Mouse (Mus musculus): ENCODE data around the gene Mrps21. TPM values are rescaled to one million over a fixed set of nuclear protein-coding genes. Genes with fewer than 3 reads are reported as not detected.
"Not testable (repeated sequence)": the region's sequence is repeated elsewhere in the genome, so short reads cannot be mapped to it uniquely, and the experiment has no call there.

Mrps21 gene
- total and polyA plus RNA-seq, 3 experiments: 174 to 350 (median 314) TPM

DNA sequence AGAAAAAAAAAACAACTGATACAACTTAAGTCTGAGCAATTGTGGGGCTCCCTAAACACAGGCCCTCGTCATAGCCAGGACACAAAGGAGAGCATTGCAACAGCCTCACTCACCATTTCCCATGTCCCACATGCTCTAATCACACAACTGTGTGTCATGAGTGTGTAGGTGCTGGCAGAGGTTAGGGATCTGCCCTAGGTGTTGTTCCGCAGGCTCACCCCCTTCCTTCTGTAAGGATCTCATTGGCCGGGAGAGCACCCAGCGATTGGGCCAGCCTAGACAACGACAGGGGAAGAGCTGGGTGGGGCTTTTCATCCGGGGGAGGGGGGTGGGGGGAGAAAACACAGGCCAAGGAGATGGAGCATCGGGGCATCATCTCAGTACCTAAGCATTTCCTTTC is 7.7 kb downstream of the Mrps21 start:
- intact Hi-C loops (cut with DNase I): no loop called here
- H3K36me3 ChIP-seq (ENCODE audit: control insufficient read depth, insufficient read depth, low read length): peaks cover 4% of the 10 kb centered on the region
- TF ChIP-seq CTCF (IDR thresholded peaks at IDR 0.05) (no peak), POLR2A (IDR thresholded peaks at IDR 0.05; ENCODE audit: insufficient read depth, low read depth, low read length) (no peak), EP300 (IDR thresholded peaks at IDR 0.05; ENCODE audit: insufficient read depth, low read depth, low read length) (no peak)

DNA sequence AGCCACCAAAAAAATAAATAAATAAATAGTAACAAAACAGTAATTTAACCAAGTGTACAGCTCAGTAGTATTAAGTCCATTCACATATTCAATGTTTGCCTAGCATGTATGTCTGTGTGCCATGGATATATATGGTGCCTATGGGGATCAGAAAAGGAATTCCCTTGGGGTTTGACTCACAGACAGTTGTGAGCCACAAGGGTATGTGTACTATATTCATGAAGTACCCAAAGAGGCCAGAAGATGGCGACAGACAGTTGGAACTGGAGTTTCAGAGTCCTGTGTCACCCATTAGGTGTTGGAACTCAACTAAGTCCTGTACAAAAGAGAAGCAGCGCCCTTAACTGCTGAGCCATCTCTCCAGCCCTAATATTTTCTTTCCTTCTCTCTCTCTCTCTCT is 9.5 kb downstream of the Mrps21 start:
- intact Hi-C loops (cut with DNase I): loop anchor here (1.0 to 2.0 kb wide), 2 partner anchors 45 to 191 kb away; no protein-coding TSS in a partner anchor
- 53% methylated on average over 2 of the region's 2 CpGs for whole genome bisulfite sequencing

More for the DNA sequence above, 7.7 kb downstream of the Mrps21 start:
- H3K27ac ChIP-seq: peak overlapping the region; percentile 38; the same call in 1 of the 2 replicates
- no peaks in the 10 kb centered on the region; the same call in 1 of the 2 replicates for H3K4me1 ChIP-seq (ENCODE audit: control insufficient read depth, insufficient read depth, low read length)
- peaks cover 1% of the 10 kb centered on the region; the same call in 1 of the 2 replicates for H3K79me2 ChIP-seq (replicated peaks; ENCODE audit: control insufficient read depth, insufficient read depth, low read length)
- H3K9ac ChIP-seq (ENCODE audit: low read depth, low read length): no peak overlapping the region
- no peak overlapping the region for H3K4me3 ChIP-seq
- WGBS: 54% methylated on average over 7 of the region's 7 CpGs
- no peaks in the 10 kb centered on the region for H3K27me3 ChIP-seq (ENCODE audit: control insufficient read depth, insufficient read depth, low read length)
- DNase-seq: no peak

DNA sequence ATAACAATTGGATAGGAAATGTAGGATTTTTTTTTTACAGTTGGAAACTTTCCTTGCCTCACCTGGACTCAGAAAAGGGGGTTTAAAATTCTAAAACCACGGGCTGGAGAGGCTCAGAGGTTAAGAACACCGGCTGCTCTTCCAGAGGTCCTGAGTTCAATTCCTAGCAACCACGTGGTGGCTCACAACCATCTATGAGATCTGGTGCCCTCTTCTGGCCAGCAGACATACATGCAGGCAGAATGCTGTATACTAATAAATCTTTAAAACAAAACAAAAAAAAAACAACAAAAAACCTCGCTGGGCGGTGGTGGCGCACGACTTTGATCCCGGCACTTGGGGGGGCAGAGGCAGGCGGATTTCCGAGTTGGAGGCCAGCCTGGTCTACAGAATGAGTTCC is 10.1 kb downstream of the Mrps21 start:
- Histone ChIP-seq H3K27ac (no peak overlapping the region), H3K36me3 (ENCODE audit: control insufficient read depth, insufficient read depth, low read length) (peaks cover 4% of the 10 kb centered on the region; the same call in 1 of the 2 replicates), H3K9ac (ENCODE audit: low read depth, low read length) (no peak overlapping the region), H3K4me1 (ENCODE audit: control insufficient read depth, insufficient read depth, low read length) (no peaks in the 10 kb centered on the region; the same call in 1 of the 2 replicates), H3K27me3 (ENCODE audit: control insufficient read depth, insufficient read depth, low read length) (no peaks in the 10 kb centered on the region), H3K79me2 (replicated peaks; ENCODE audit: control insufficient read depth, insufficient read depth, low read length) (no peaks in the 10 kb centered on the region; the same call in 1 of the 2 replicates), H3K4me3 (no peak overlapping the region)
- intact Hi-C loops (cut with DNase I): loop anchor here (2.0 kb wide), 1 partner anchor 192 kb away; no protein-coding TSS in a partner anchor
- peak; percentile 57 for TF ChIP-seq CTCF (IDR thresholded peaks at IDR 0.05)
- TF ChIP-seq POLR2A (IDR thresholded peaks at IDR 0.05; ENCODE audit: insufficient read depth, low read depth, low read length): no peak
- WGBS: 80% methylated on average over 10 of the region's 10 CpGs
- no peak for DNase-seq

More for the DNA sequence above, 9.5 kb downstream of the Mrps21 start:
- TF ChIP-seq CTCF (IDR thresholded peaks at IDR 0.05) (peak; percentile 83), POLR2A (IDR thresholded peaks at IDR 0.05; ENCODE audit: insufficient read depth, low read depth, low read length) (no peak)
- peaks cover 4% of the 10 kb centered on the region; the same call in 1 of the 2 replicates for H3K36me3 ChIP-seq (ENCODE audit: control insufficient read depth, insufficient read depth, low read length)
- H3K27me3 ChIP-seq (ENCODE audit: control insufficient read depth, insufficient read depth, low read length): no peaks in the 10 kb centered on the region
- H3K79me2 ChIP-seq (replicated peaks; ENCODE audit: control insufficient read depth, insufficient read depth, low read length): no peaks in the 10 kb centered on the region; the same call in 1 of the 2 replicates
- H3K27ac ChIP-seq: no peak overlapping the region
- DNase-seq: peak in 1 of 2 experiments; percentile 49
- no peak overlapping the region for H3K9ac ChIP-seq (ENCODE audit: low read depth, low read length)
- H3K4me3 ChIP-seq: no peak overlapping the region
- no peaks in the 10 kb centered on the region; the same call in 1 of the 2 replicates for H3K4me1 ChIP-seq (ENCODE audit: control insufficient read depth, insufficient read depth, low read length)

DNA sequence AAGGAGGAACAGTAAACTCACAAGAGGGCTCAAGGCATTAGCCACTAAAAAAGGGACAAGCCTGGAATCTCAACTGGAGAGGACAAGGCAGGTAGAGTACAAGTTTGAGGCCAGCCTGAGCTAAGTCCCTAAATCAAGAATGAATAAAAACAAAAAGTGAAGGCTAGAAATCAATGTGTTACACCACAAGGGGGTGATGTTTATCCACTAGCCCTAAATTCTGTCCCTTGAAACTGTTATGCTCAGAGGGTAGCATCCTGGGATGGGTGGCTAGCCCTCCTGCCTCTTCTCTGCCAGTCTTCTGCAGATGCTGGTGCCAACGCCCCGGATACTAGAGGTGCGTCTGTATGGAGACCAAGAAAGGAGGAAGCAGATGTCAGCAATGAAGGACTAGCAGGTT is 11.0 kb downstream of the Mrps21 start:
- Histone ChIP-seq H3K36me3 (ENCODE audit: control insufficient read depth, insufficient read depth, low read length) (peaks cover 2% of the 10 kb centered on the region; the same call in 1 of the 2 replicates), H3K27me3 (ENCODE audit: control insufficient read depth, insufficient read depth, low read length) (no peaks in the 10 kb centered on the region), H3K79me2 (replicated peaks; ENCODE audit: control insufficient read depth, insufficient read depth, low read length) (no peaks in the 10 kb centered on the region), H3K9ac (ENCODE audit: low read depth, low read length) (no peak overlapping the region), H3K4me3 (no peak overlapping the region), H3K27ac (no peak overlapping the region), H3K4me1 (ENCODE audit: control insufficient read depth, insufficient read depth, low read length) (no peaks in the 10 kb centered on the region)
- TF ChIP-seq CTCF (IDR thresholded peaks at IDR 0.05) (peak; percentile 49), POLR2A (IDR thresholded peaks at IDR 0.05; ENCODE audit: insufficient read depth, low read depth, low read length) (no peak), EP300 (IDR thresholded peaks at IDR 0.05; ENCODE audit: insufficient read depth, low read depth, low read length) (no peak)
- intact Hi-C loops (cut with DNase I): loop anchor here (2.0 kb wide), 1 partner anchor 192 kb away; no protein-coding TSS in a partner anchor
- DNase-seq: no peak
- whole genome bisulfite sequencing: 70% methylated on average over 3 of the region's 3 CpGs

DNA sequence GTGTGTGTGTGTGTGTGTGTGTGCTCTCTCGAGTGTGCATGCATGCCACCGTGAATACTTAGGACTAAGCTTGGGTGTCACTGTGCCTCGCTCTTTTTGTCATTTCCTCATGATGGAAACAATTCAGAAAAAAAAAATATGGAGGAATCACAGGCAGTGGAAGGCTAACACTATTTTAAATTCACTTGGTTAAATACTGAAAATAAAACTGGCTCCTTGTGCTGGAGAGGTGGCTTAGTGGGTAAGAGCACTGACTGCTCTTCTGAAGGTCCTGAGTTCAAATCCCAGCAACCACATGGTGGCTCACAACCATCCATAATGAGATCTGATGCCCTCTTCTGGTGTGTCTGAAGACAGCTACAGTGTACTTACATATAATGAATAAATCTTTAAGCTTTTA is 13.0 kb downstream of the Mrps21 start:
- H3K27me3 ChIP-seq (ENCODE audit: control insufficient read depth, insufficient read depth, low read length); DNase-seq; H3K79me2 ChIP-seq (replicated peaks; ENCODE audit: control insufficient read depth, insufficient read depth, low read length); intact Hi-C loops (cut with DNase I); H3K36me3 ChIP-seq (ENCODE audit: control insufficient read depth, insufficient read depth, low read length); H3K9ac ChIP-seq (ENCODE audit: low read depth, low read length); H3K4me1 ChIP-seq (ENCODE audit: control insufficient read depth, insufficient read depth, low read length); H3K27ac ChIP-seq; H3K4me3 ChIP-seq: not testable (repeated sequence)
- 73% methylated on average over 3 of the region's 3 CpGs for WGBS

DNA sequence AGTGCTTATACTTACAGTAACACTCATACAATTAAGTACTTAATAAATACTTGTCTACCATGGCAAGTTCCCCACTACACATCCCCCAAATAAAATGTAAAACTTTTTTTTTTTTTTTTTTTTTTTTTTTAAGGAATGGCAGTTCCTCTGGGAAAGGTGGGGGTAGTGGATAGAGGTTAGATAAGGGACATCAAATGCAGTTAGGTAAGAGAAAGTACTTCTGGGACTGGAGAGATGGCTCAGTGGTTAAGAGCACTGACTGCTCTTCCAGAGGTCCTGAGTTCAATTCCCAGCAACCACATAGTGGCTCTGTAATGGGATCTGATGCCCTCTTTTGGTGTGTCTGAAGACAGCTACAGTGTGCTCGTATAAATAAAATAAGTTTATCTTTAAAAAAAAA is 14.3 kb downstream of the Mrps21 start:
- H3K36me3 ChIP-seq (ENCODE audit: control insufficient read depth, insufficient read depth, low read length); H3K27me3 ChIP-seq (ENCODE audit: control insufficient read depth, insufficient read depth, low read length); DNase-seq; H3K9ac ChIP-seq (ENCODE audit: low read depth, low read length); H3K27ac ChIP-seq; H3K79me2 ChIP-seq (replicated peaks; ENCODE audit: control insufficient read depth, insufficient read depth, low read length); intact Hi-C loops (cut with DNase I); H3K4me1 ChIP-seq (ENCODE audit: control insufficient read depth, insufficient read depth, low read length); H3K4me3 ChIP-seq: not testable (repeated sequence)
- WGBS: 85% methylated on average over 1 of the region's 1 CpGs

All from heart, adult 2 months (tissue).